Mouse (Mus musculus) cerebellum, adult 2 months (tissue): ENCODE results near the gene Smim1. TPM values are rescaled to one million over a fixed set of nuclear protein-coding genes. Genes with fewer than 3 reads are reported as not detected.
A peak's percentile ranks its signal among the peaks of the same experiment; 100 is the strongest.

Source experiments
- DNase-seq, 2 experiments: peaks; one replicate each; pipeline ENCODE4 v3.0.0; 2021
- H3K27ac ChIP-seq: fragments of 200-500 bp; 2 replicates; pipeline ENCODE4 v1.5.1; 2012; ENCODE audit warnings: low read length, control low read depth, inconsistent platforms; ENCODE audit not compliant: insufficient read depth
- H3K27me3 ChIP-seq: fragments of 200-500 bp; 2 replicates; pipeline ENCODE4 v1.6.1; 2012; ENCODE audit warnings: inconsistent platforms, mild to moderate bottlenecking, low read length, moderate library complexity; ENCODE audit not compliant: control insufficient read depth, insufficient read depth
- H3K4me1 ChIP-seq: fragments of 200-500 bp; 2 replicates; pipeline ENCODE4 v1.6.1; 2011; ENCODE audit warnings: low read length; ENCODE audit not compliant: control insufficient read depth, insufficient read depth
- H3K4me3 ChIP-seq: fragments of 200-500 bp; replicated peaks from 2 replicates; pipeline ENCODE3; 2011; ENCODE audit warnings: mild to moderate bottlenecking, low read depth, low read length, control low read depth; ENCODE audit not compliant: insufficient read depth
- CTCF ChIP-seq: fragments of 200-500 bp; IDR thresholded peaks from 2 replicates; pipeline ENCODE4 v1.5.1; 2011; ENCODE audit warnings: low read depth, mild to moderate bottlenecking, control low read depth, low read length, moderate library complexity, borderline replicate concordance; ENCODE audit not compliant: insufficient read depth
- POLR2A ChIP-seq: fragments of 200-500 bp; IDR thresholded peaks from 2 replicates; pipeline ENCODE4 v1.6.1; 2011; ENCODE audit warnings: low read length, control low read depth, borderline replicate concordance; ENCODE audit not compliant: insufficient read depth
- WGBS: fragments of 180-500 bp; shearing (Covaris S2); methylation state at CpG from one replicate; pipeline ENCODE4 v1.1.7; 2018; 5-methylcytosine and 5-hydroxymethylcytosine counted together
- polyA plus RNA-seq: library from polyadenylated mRNA; depleted of rRNA; stranded (reverse); fragments of >200 nt; gene quantifications from 2 replicates; pipeline ENCODE4 v1.2.3, GENCODE M21; 2012; rRNA removed

The Smim1 gene
- polyA plus RNA-seq, 1 experiment, result 39.6 TPM

DNA sequence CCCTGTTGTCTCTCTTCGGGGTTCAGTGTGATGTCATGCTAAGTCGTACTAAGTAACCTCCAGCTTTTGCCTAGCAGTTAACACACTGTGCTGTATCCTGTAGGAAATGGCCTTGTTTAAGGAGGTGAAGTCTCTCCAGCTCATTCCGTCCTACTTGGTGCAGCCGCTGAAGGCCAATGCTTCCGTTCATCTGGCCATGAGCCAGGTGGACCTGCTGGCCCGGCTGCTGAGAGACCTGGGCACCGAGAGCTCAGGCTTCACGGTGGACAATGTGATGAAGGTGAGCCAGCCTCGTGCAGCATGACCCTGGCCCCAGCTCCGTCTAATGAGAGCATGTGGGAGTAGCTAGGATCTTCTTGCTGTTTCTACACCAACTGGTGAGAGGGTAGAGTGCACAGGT lies 33.3 kb downstream of the Smim1 start:
- no peak for TF ChIP-seq CTCF
- no peak for TF ChIP-seq POLR2A

DNA sequence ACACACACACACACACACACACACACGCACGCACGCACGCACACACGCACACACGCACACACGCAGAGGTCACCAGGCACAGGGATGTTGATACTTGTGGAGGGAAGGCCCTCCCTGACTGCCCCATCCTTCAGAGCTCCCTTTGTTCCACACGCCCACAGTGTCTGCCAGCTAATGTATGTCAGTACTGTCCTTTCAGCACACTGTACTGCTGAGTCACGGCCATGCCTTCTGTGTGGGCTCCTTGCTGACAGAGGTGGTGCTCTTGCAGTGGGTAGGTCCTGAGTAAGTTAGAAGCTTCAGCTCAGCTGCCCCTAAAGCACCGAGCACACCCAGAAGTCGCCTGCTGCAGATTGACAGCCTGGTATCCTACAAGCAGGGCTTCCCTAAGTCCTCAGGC lies 45.6 kb downstream of the Smim1 start:
- Histone ChIP-seq H3K4me3 (no peak overlapping the region), H3K27me3 (no peaks in the 10 kb centered on the region), H3K27ac (no peak overlapping the region), H3K4me1 (no peaks in the 10 kb centered on the region)
- WGBS, result 89% methylated on average over 11 of the region's 11 CpGs
- DNase-seq, result no peak
- TF ChIP-seq POLR2A (no peak), CTCF (no peak)

More for the DNA sequence above, 33.3 kb downstream of the Smim1 start:
- Histone ChIP-seq H3K27ac (no peak overlapping the region), H3K4me3 (no peak overlapping the region), H3K27me3 (no peaks in the 10 kb centered on the region), H3K4me1 (0 out of 2 replicates have a peak, but pooled peaks cover 4% of the 10 kb centered on the region)
- WGBS, result 39% methylated on average over 10 of the region's 10 CpGs
- DNase-seq, result no peak

DNA sequence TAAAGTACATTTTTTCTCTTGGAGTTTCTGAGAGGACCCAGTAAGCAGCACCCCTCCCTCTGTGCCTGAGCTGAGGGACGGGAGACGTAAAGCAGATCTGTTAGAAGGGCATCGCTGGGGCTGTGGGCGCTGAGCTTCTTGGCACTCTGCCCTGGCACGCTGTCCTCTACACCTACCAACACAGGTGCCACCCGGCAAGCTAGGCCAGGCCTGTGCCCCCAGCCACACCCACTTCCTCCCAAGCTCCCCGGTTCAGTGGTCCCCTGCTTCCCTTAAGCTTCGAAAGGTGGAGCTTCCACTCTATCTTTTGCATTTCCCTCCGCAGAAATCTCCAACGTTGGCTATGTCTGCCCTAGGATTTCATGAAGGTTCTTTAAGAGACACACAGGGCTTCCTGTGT lies 46.8 kb downstream of the Smim1 start:
- TF ChIP-seq POLR2A, result no peak
- no peak for DNase-seq
- Histone ChIP-seq H3K27ac (no peak overlapping the region), H3K27me3 (no peaks in the 10 kb centered on the region), H3K4me3 (no peak overlapping the region), H3K4me1 (no peaks in the 10 kb centered on the region)
- 61% methylated on average over 10 of the region's 10 CpGs for WGBS

DNA sequence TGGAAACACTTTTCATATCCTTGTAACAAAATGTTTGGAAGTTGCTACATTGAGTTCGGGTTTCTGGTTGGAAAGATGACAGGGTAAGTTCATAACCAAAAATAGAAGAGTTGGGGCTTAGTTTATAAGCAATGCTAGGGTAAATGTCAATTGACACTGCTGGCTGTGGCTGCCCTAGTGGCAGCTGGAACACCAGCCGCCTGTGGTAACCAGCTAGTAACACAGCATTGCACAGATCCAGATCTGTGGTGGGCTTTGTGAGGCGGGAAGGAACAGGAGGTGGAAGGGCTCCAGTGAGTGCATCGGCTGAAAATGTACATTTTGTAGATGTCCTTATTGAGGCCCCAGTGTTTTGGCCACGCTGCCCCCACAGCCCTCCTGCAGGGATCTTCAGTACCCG lies 50.3 kb downstream of the Smim1 start:
- TF ChIP-seq CTCF, result no peak
- no peak for TF ChIP-seq POLR2A
- WGBS, result 13% methylated on average over 6 of the region's 6 CpGs

DNA sequence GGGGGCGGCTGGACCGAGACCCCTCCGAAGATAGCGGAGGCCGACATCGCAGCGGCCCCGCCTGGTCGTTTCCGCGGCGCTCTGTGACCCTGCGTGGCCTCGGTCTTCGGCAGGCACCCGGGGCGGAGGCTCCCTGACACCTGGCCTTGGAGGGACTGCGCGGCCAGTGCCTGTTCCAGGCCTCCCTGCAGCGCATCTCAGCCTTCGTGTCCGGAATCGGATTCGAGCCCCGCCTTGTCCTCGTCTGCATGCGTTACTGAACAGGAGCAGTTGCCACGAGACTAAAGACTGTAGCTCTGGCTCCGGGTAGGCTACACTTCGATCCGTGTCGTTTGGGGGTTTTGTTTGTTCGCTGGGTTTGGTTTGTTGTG lies 50.8 kb downstream of the Smim1 start:
- Histone ChIP-seq H3K27ac (0 out of 2 replicates have a peak overlapping the region, but pooled peaks have one; percentile 12), H3K27me3 (no peaks in the 10 kb centered on the region), H3K4me3 (peak overlapping the region; percentile 69), H3K4me1 (peaks cover 3% of the 10 kb centered on the region)
- WGBS, result under 1% methylated on average over 33 of the region's 33 CpGs
- TF ChIP-seq CTCF (no peak), POLR2A (no peak)
- DNase-seq, result no peak

More for the DNA sequence above, 50.3 kb downstream of the Smim1 start:
- Histone ChIP-seq H3K4me1 (peaks cover 3% of the 10 kb centered on the region), H3K4me3 (peak overlapping the region; percentile 69), H3K27ac (no peak overlapping the region), H3K27me3 (no peaks in the 10 kb centered on the region)
- no peak for DNase-seq

DNA sequence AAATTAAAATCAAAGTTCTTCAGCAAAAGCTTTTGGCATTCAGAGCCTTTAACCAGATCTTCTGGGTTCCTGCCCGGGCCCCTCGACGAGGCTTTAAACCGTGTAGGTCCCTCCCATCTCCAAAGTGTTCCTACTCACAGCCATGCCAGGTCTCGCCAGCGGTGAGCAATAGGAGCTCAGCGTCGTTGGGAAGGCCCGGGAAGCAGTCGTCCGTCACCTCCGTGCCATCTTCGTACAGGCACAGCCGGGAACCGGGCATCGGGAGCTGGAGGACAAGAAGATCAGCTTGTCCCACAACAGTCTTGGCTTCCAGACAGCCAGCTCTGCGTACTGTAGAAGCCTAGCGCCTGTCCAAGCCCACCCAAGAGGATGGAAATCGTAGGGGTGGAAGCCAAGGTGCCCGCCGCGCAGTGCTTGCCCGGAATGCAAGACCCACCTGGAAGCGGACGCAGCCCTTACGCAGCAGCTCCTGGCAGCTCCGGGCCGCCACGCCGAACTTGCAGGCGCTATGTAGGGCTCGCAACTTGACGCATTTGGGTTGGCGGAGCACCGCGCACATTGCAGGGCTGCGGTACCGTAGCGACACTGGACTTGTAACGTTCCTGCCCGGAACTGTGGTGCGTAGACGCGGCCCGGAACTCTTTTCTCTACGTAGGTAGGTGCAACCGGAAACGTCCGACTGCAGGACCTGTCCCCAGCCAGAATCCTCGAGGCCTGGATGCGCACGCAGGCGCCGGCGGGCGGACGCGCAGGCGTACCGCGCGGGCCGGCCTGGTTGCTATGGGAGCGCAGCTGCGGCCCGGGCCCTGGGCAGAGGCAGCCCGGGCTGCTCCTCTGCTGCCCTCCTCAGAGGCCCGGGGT lies 51.4 kb downstream of the Smim1 start, which contains the start of the genes Dffb and Cep104:
Gene Dffb, minus strand, starts transcription at position 696 of the 861 bp plus-strand sequence.
Gene Cep104, plus strand, starts transcription at position 764 of the 861 bp plus-strand sequence.
- peak; percentile 93 to 97 for DNase-seq
- no peaks in the 10 kb centered on the region for H3K27me3 ChIP-seq
- peak within 1 kb of the TSS; percentile 69 for H3K4me3 ChIP-seq
- WGBS, result under 1% methylated on average over 68 of the region's 68 CpGs
- peaks cover 3% of the 10 kb centered on the region for H3K4me1 ChIP-seq
- peak within 1 kb of the TSS; percentile 25 for H3K27ac ChIP-seq
- peak; percentile 67; the same call in 1 of the 2 replicates for TF ChIP-seq POLR2A
- no peak for TF ChIP-seq CTCF

Other genes with a start within 250 kb of the Smim1 start
- 41.0 and 43.3 TPM in 2 replicates for gene A430005L14Rik, start 69.0 kb downstream of the Smim1 start, polyA plus RNA-seq
- gene Dffb, start 51.1 kb downstream of the Smim1 start, polyA plus RNA-seq, result 21.6 and 27.3 TPM in 2 replicates
- 23.6 and 23.9 TPM in 2 replicates for gene Cep104, start 51.0 kb downstream of the Smim1 start, polyA plus RNA-seq
- gene Lrrc47, start 14.5 kb downstream of the Smim1 start, polyA plus RNA-seq, result 44.8 and 45.0 TPM in 2 replicates
- gene Ccdc27, start 16.4 kb upstream of the Smim1 start, polyA plus RNA-seq, result not detected in 2 replicates
- gene Trp73, start 114.0 kb upstream of the Smim1 start, polyA plus RNA-seq, result 1.7 and 2.6 TPM in 2 replicates
- gene Wrap73, start 116.1 kb upstream of the Smim1 start, polyA plus RNA-seq, result 55.6 and 60.3 TPM in 2 replicates
- gene Tprgl, start 134.4 kb upstream of the Smim1 start, polyA plus RNA-seq, result 261 and 272 TPM in 2 replicates
- 2.6 and 2.9 TPM in 2 replicates for gene Megf6, start 144.5 kb upstream of the Smim1 start, polyA plus RNA-seq